Mouse (Mus musculus): Measurements from ENCODE around the gene Cyp2ab1. TPM values are rescaled to one million over a fixed set of nuclear protein-coding genes. Genes with fewer than 3 reads are reported as not detected.
"Not testable (repeated sequence)": the region's sequence is repeated elsewhere in the genome, so short reads cannot be mapped to it uniquely, and the experiment has no call there.

Gene Cyp2ab1
- polyA plus RNA-seq (2015; fragmentation: Nextera tagmentation; extraction: Ambion mirVana) = not detected in 2 replicates

DNA sequence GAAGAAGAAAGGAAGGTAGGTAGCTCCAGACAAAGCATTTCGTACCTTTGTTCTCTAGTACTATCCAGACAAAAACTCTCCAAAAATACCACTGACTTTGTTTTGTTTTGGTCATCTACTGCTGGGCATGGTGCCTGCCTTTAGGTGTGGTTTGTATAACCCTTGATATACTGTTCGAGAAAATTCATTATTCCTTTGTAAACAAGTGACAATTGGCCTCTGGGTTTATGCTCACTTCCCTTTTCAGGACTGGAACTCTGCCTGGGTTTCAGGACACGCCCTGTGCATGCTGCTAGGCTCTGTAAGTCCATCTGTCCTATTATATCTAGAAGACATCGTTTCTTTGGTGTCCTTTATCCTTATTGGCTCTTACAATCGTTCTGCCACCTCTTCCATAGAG lies at the start of gene Cyp2ab1:
TSS of gene Cyp2ab1 (minus strand) at position 119 of the 400 bp plus-strand sequence.
- H3K4me2 ChIP-seq = no peak within 1 kb of the TSS
- H3K4me1 ChIP-seq = no peaks in the 10 kb centered on the region
- no peak for ATAC-seq (replicated peaks)
- H3K9ac ChIP-seq = no peak within 1 kb of the TSS
- H3K36me3 ChIP-seq (replicated peaks) = peaks cover 13% of the 10 kb centered on the region; the same call in 1 of the 2 replicates
- no peaks in the 10 kb centered on the region for H3K9me3 ChIP-seq
- no peaks in the 10 kb centered on the region for H3K27me3 ChIP-seq (replicated peaks)
- H3K27ac ChIP-seq = no peak within 1 kb of the TSS
- no peak within 1 kb of the TSS for H3K4me3 ChIP-seq
- WGBS = 72% methylated on average over 5 of the region's 5 CpGs

DNA sequence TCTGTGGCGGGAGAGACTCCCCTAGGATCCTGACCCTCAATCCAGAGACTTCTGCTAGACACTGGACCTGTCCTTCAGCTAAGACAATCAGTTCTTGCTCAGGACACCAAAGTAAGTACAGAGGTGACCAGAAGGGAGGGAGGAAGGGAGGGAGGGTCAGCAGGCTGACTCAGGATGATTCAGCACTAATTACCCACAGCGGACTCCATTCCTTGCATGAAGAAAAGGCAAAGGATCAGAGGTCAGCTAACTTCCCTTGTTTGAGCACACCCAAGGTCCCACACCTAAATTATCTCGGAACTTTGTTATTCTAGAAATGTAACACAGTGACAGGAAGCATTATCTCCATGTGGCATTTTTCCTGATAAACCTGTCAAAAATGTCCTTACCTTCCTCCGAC lies 46.5 kb upstream of the Cyp2ab1 start:
- H3K4me3 ChIP-seq = no peak overlapping the region
- no peaks in the 10 kb centered on the region for H3K4me1 ChIP-seq
- no peak overlapping the region for H3K27ac ChIP-seq
- H3K36me3 ChIP-seq (replicated peaks) = peaks cover 50% of the 10 kb centered on the region
- no peak overlapping the region for H3K4me2 ChIP-seq
- 86% methylated on average over 4 of the region's 4 CpGs for WGBS
- no peaks in the 10 kb centered on the region for H3K27me3 ChIP-seq (replicated peaks)
- no peak for ATAC-seq (replicated peaks)
- H3K9ac ChIP-seq = no peak overlapping the region
- no peaks in the 10 kb centered on the region for H3K9me3 ChIP-seq

DNA sequence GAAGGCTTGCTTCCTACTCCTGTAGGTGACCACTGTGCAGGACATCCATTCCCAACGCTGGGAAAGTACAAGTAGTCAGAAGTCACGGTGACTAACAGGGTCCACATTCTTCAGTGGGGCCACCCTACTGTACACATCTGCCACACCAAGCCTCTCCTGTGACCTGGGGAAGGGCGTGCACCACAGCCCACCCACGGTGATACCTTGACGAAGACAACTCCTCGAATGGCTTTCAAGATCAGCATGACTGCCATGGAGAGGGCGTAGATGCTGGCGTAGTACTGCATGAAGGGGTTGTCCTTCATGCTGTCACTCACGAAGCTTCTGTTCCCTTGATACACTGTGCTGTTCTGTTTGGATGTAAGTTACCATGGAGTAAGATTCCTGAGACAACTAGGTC lies 43.0 kb upstream of the Cyp2ab1 start:
- WGBS = 92% methylated on average over 9 of the region's 9 CpGs
- H3K27me3 ChIP-seq (replicated peaks) = no peaks in the 10 kb centered on the region
- no peak overlapping the region for H3K4me3 ChIP-seq
- H3K27ac ChIP-seq = no peak overlapping the region
- peaks cover 53% of the 10 kb centered on the region for H3K36me3 ChIP-seq (replicated peaks)
- H3K4me1 ChIP-seq = no peaks in the 10 kb centered on the region
- H3K9ac ChIP-seq = no peak overlapping the region
- no peak for ATAC-seq (replicated peaks)
- no peaks in the 10 kb centered on the region for H3K9me3 ChIP-seq
- no peak overlapping the region for H3K4me2 ChIP-seq

DNA sequence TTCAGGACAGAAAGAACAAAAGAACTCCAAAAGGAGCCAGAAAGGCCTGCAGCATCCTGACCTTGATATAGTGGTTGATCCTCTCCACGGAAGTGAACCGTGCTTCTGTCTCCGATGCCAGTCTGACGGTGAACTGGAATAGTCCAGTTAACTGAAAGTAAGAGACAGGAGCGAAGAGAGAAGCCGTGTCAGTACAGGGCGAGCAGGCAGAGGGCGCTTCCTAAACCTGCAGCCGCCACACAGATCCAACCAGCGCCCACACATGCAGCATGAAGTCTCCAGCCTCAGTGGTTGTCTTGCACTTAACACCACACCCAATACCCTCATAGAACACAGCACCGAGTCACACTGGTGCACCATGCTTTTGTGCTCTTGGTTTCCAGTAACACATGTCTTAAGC lies 36.9 kb upstream of the Cyp2ab1 start:
- Histone ChIP-seq H3K36me3 (replicated peaks) (peaks cover 72% of the 10 kb centered on the region), H3K9ac (no peak overlapping the region), H3K4me3 (no peak overlapping the region), H3K4me2 (no peak overlapping the region), H3K27ac (no peak overlapping the region), H3K9me3 (no peaks in the 10 kb centered on the region), H3K27me3 (replicated peaks) (no peaks in the 10 kb centered on the region), H3K4me1 (no peaks in the 10 kb centered on the region)
- WGBS = 93% methylated on average over 11 of the region's 11 CpGs
- no peak for ATAC-seq (replicated peaks)

DNA sequence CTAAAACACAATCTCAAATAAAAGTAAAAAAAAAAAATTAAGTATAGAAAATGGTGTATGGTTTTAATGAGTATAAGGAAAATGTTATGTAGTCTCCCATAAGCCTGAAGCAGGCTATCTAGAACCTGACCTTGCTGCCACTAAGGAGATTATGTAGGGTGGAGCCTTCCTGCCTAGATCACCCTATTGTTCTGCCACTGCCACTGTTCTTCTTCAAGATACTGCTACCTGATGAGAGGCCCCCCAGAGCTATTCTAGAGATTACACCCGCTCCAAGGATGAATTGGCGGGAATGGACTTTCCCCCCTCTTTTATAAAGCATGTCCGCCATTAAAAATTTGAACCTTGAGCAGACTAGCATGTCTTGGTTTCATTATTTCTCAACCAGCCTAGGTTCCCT lies 36.3 kb upstream of the Cyp2ab1 start:
- H3K4me1 ChIP-seq, H3K9me3 ChIP-seq: not testable (repeated sequence)

DNA sequence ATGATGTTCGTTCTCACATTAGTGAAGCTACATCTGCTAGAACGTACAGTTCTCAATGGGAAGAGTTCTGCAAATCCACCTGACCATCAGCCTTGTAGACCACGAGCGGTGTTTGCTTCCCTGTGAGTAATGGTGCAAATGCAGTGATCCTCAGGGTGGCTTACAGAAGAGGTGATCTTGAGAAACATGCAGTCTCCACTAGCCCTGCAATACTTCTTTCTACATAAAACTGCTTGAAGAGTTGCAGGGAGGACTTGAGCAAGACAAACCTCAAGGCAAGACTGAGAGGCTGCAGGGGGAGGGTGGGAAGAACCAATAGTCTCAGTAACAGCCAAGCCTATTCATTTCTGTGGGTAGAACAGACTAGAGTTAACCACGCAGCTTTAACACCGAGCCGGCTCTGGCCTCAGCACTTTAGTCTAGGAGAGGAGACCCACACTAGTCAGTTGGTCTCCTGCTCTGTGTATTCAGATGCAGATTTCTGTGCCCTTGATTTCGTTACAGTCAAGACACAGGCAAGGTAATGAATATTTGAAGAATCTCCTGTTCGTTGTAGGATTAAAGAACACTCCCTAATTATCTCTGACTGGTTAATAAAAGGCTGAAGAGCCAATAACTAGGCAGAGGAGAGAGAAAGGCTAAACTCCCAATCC lies 34.6 kb upstream of the Cyp2ab1 start:
- no peak overlapping the region for H3K4me2 ChIP-seq
- 78% methylated on average over 9 of the region's 9 CpGs for WGBS
- H3K9ac ChIP-seq = no peak overlapping the region
- no peaks in the 10 kb centered on the region for H3K9me3 ChIP-seq
- peaks cover 68% of the 10 kb centered on the region for H3K36me3 ChIP-seq (replicated peaks)
- no peak overlapping the region for H3K4me3 ChIP-seq
- H3K27me3 ChIP-seq (replicated peaks) = no peaks in the 10 kb centered on the region
- no peaks in the 10 kb centered on the region for H3K4me1 ChIP-seq
- no peak overlapping the region for H3K27ac ChIP-seq
- ATAC-seq (replicated peaks) = no peak

More for the DNA sequence above, 36.3 kb upstream of the Cyp2ab1 start:
- ATAC-seq (replicated peaks); H3K4me3 ChIP-seq; H3K27me3 ChIP-seq (replicated peaks); H3K27ac ChIP-seq; H3K4me2 ChIP-seq; H3K9ac ChIP-seq: not testable (repeated sequence)
- 84% methylated on average over 3 of the region's 3 CpGs for WGBS
- H3K36me3 ChIP-seq (replicated peaks) = peaks cover 70% of the 10 kb centered on the region

DNA sequence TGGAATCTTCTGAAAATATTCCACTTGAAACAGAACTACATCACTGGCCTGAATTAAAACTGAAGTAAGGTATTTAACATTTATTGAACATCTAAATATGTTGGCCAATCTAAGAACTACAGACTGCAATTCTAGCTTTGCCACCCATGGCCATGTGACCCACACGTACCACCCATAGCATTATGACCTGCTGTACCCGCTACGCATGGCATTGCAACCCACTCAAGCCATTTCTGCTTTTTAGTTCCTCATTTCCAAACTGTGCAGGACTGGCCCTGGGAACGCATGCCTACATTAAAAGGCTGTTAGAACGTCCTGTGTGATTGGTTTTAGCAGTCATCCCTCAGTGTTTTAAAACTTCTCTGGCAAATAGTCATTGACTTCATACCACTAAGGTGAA lies 32.6 kb upstream of the Cyp2ab1 start:
- H3K4me2 ChIP-seq = no peak overlapping the region
- no peak overlapping the region for H3K9ac ChIP-seq
- ATAC-seq (replicated peaks) = no peak
- no peak overlapping the region for H3K4me3 ChIP-seq
- 97% methylated on average over 5 of the region's 5 CpGs for WGBS
- no peaks in the 10 kb centered on the region for H3K4me1 ChIP-seq
- H3K36me3 ChIP-seq (replicated peaks) = peaks cover 61% of the 10 kb centered on the region
- no peaks in the 10 kb centered on the region for H3K27me3 ChIP-seq (replicated peaks)
- no peaks in the 10 kb centered on the region for H3K9me3 ChIP-seq
- no peak overlapping the region for H3K27ac ChIP-seq

DNA sequence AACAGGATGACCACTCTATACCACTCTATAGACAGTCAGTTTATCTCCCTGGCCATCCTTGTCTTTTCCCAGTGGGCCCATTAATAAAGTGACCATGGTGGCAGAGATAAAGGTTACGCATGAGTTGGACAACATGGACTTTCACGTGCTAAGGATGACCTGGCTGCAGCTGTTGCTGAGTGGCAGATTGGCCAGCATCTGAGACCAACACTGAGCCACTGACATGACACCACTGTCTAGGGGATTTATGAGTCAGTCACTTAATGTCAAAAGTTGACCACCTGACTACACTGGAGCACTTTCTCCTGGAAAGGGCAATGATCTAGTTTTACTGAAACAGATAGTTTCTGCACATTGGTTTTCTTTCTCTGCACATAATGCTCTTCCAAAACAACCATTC lies 29.6 kb upstream of the Cyp2ab1 start:
- Histone ChIP-seq H3K9ac (no peak overlapping the region), H3K36me3 (replicated peaks) (peaks cover 51% of the 10 kb centered on the region), H3K27me3 (replicated peaks) (no peaks in the 10 kb centered on the region), H3K9me3 (no peaks in the 10 kb centered on the region), H3K4me3 (no peak overlapping the region), H3K4me1 (no peaks in the 10 kb centered on the region), H3K4me2 (no peak overlapping the region), H3K27ac (no peak overlapping the region)
- ATAC-seq (replicated peaks) = no peak
- WGBS = 92% methylated on average over 2 of the region's 2 CpGs

DNA sequence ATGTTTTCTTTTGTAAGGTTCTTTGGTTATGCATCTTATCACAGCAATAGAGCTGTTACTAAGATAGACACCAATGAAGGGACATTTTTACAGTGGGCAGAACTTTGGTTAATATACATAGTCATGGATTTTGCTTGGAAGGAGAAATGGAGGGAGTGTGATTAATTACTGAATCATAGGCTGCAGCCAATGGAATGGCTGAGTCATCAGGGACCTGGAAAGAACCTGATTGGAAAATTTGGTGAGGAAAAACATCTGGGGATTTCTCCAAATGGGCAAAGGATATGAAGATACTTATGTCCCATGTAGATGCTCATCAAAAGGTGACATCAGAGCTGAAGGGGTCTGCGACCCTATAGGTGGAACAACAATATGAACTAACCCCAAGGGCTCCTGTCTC lies 28.8 kb upstream of the Cyp2ab1 start:
- no peaks in the 10 kb centered on the region for H3K4me1 ChIP-seq
- ATAC-seq (replicated peaks) = no peak
- H3K36me3 ChIP-seq (replicated peaks) = peaks cover 45% of the 10 kb centered on the region
- no peak overlapping the region for H3K4me3 ChIP-seq
- H3K27ac ChIP-seq = no peak overlapping the region
- no peaks in the 10 kb centered on the region for H3K9me3 ChIP-seq
- no peak overlapping the region for H3K4me2 ChIP-seq
- H3K9ac ChIP-seq = no peak overlapping the region
- WGBS = 100% methylated on average over 1 of the region's 1 CpGs
- H3K27me3 ChIP-seq (replicated peaks) = no peaks in the 10 kb centered on the region

DNA sequence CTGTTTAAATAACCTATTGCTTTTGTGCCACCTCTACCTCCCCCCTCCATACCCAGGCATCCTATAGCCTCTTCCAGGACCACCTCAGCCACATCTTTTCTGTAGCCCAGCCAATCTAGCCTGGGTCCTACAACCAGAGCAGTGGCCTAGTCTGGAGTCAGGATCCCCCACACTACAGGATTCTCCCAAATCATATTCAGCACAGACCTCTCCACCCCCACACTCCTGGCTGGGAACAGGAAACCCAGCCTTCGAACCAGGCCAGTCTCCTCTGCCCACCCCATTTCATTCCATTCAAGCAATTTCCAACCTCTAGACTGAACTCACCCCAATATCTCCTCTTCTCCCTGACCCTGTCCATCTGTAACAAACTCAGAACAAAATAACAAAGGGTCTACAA lies 20.3 kb upstream of the Cyp2ab1 start:
- no peaks in the 10 kb centered on the region for H3K9me3 ChIP-seq
- H3K4me3 ChIP-seq = no peak overlapping the region
- no peaks in the 10 kb centered on the region for H3K4me1 ChIP-seq
- no peak overlapping the region for H3K27ac ChIP-seq
- H3K4me2 ChIP-seq = no peak overlapping the region
- peaks cover 30% of the 10 kb centered on the region; the same call in 1 of the 2 replicates for H3K36me3 ChIP-seq (replicated peaks)
- no peak for ATAC-seq (replicated peaks)
- WGBS = 97% methylated on average over 1 of the region's 1 CpGs
- H3K27me3 ChIP-seq (replicated peaks) = no peaks in the 10 kb centered on the region
- no peak overlapping the region for H3K9ac ChIP-seq

DNA sequence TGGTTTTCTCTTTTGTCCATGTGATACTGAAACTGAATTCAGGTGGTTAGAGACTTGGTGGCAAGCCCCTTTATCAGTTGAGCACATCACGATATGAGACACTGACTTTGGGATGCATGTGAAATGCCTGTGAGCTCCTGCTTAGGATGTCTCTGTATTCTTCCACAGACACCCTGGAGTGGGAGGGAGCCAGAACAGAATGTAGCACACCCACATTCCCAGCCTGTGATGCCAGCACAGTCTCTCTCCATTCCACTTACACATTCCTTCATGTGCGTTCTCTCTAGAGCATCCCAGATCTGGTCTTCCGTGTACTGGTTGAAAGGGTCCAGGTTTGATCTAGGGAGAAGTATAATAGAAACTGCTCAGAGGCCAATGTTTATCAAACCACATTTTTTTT lies 13.4 kb upstream of the Cyp2ab1 start:
- H3K9ac ChIP-seq = no peak overlapping the region
- no peak for ATAC-seq (replicated peaks)
- peaks cover 63% of the 10 kb centered on the region for H3K36me3 ChIP-seq (replicated peaks)

DNA sequence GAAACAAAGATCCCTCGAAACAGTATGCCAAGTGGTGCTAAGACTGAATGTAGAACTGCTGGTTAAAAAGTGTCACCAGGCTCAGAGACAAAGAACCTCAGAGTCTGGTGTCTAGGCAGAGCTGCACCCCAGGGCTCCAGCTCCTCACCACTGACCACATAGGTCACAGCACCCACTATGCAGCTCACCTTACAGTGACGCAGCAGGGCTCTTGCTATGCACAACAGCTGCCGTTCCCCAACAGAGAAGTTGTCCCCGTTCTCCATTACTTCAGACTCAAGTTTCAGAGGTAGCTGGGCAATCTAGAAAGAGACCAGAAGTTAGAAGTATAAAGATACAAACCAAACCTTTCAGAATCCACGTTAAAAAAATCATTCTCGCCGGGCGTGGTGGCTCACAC lies 9.7 kb upstream of the Cyp2ab1 start:
- H3K36me3 ChIP-seq (replicated peaks) = peaks cover 66% of the 10 kb centered on the region
- WGBS = 96% methylated on average over 8 of the region's 8 CpGs
- no peak overlapping the region for H3K27ac ChIP-seq
- H3K4me2 ChIP-seq = no peak overlapping the region
- ATAC-seq (replicated peaks) = no peak
- H3K4me3 ChIP-seq = no peak overlapping the region
- H3K27me3 ChIP-seq (replicated peaks) = no peaks in the 10 kb centered on the region
- H3K4me1 ChIP-seq = no peaks in the 10 kb centered on the region
- H3K9me3 ChIP-seq = no peaks in the 10 kb centered on the region
- H3K9ac ChIP-seq = no peak overlapping the region

More for the DNA sequence above, 13.4 kb upstream of the Cyp2ab1 start:
- Histone ChIP-seq H3K4me3 (no peak overlapping the region), H3K27ac (no peak overlapping the region), H3K27me3 (replicated peaks) (no peaks in the 10 kb centered on the region), H3K4me1 (no peaks in the 10 kb centered on the region), H3K4me2 (no peak overlapping the region), H3K9me3 (no peaks in the 10 kb centered on the region)
- 96% methylated on average over 3 of the region's 3 CpGs for WGBS

DNA sequence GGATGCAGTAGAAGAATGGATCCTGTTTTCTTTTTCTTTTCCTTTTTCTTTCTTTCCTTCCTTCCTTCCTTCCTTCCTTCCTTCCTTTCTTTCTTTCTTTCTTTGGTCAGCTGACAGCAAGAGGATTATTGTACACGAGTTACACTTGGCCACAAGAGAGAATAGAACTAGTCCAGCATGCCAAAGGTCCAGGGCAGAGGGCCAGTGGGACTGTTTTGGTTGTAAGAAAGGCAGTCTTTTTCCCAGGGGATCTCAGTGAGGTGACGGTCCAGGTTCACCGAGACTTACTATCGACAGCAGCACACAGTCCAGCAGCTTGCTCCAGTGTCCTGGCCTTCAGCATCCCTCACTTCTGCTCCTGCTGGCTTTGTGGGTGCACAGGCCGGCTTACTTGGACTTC lies 3.1 kb upstream of the Cyp2ab1 start:
- ATAC-seq (replicated peaks) = no peak
- WGBS = 90% methylated on average over 5 of the region's 5 CpGs
- no peak overlapping the region for H3K27ac ChIP-seq
- no peak overlapping the region for H3K9ac ChIP-seq
- no peak overlapping the region for H3K4me3 ChIP-seq
- peaks cover 31% of the 10 kb centered on the region; the same call in 1 of the 2 replicates for H3K36me3 ChIP-seq (replicated peaks)
- H3K4me1 ChIP-seq = no peaks in the 10 kb centered on the region
- H3K4me2 ChIP-seq = no peak overlapping the region
- H3K27me3 ChIP-seq (replicated peaks) = no peaks in the 10 kb centered on the region
- H3K9me3 ChIP-seq = no peaks in the 10 kb centered on the region
